Mouse (Mus musculus): ENCODE results near the gene Hagh. TPM values are rescaled to one million over a fixed set of nuclear protein-coding genes. Genes with fewer than 3 reads are reported as not detected.

Hagh gene
- polyA plus RNA-seq (2016; fragmentation: Nextera tagmentation; extraction: Ambion mirVana): 37.5 and 40.0 TPM in 2 replicates

DNA sequence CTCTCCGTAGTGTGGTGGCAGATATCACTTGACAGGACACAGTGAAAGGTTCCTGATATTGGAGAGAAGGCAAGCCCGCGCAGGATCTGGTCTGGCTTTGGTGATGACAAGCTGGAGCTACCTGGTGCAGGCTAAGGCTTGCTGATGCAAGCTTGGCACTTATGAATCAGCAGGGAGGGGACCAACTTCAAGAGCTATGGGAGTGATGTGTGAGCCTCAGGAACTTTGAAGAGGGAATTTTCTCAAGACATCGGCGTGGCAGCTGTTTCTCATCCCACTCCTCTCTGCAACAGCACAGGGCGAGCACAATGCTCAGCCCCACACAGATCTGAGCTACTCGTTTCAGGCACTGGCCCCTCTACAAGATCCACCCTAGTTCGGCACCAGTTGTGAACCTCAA lies at the start of gene Hagh:
TSS of gene Hagh (plus strand) at position 302 of the 400 bp plus-strand sequence.
- Histone ChIP-seq H3K36me3 (no peaks in the 10 kb centered on the region), H3K27ac (no peak within 1 kb of the TSS), H3K4me3 (no peak within 1 kb of the TSS), H3K4me2 (replicated peaks) (no peak within 1 kb of the TSS), H3K27me3 (replicated peaks) (peaks cover 3% of the 10 kb centered on the region; the same call in 1 of the 2 replicates), H3K9me3 (no peaks in the 10 kb centered on the region), H3K9ac (no peak within 1 kb of the TSS), H3K4me1 (no peaks in the 10 kb centered on the region)
- no peak for ATAC-seq (ENCODE audit: low FRiP score, low read depth)
- WGBS: 71% methylated on average over 8 of the region's 8 CpGs

DNA sequence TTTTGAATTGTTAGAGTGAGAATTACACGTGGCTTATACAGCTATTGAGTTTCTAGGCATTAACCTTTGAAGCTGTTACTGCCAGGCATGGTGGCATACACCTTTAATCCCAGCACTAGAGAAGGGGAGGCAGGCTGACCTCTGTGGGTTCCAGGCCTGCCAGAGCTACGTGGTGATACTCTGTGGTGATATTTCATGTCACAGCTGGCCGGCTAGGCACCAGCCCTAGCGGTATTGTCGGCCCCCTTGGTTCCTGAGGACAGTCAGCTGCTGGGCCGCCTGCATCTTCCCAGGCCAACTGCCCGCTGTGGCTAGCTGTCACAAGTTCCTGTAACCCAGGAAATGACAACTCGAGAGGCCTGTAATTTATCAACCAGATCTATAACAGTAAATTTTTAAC lies 47.8 kb upstream of the Hagh start:
- no peak overlapping the region for H3K9ac ChIP-seq
- WGBS: 69% methylated on average over 8 of the region's 8 CpGs
- no peak overlapping the region for H3K4me3 ChIP-seq
- H3K36me3 ChIP-seq: no peaks in the 10 kb centered on the region
- no peak overlapping the region for H3K27ac ChIP-seq
- no peaks in the 10 kb centered on the region for H3K4me1 ChIP-seq
- no peak for ATAC-seq (ENCODE audit: low FRiP score, low read depth)
- H3K27me3 ChIP-seq (replicated peaks): no peaks in the 10 kb centered on the region
- H3K9me3 ChIP-seq: no peaks in the 10 kb centered on the region
- H3K4me2 ChIP-seq (replicated peaks): no peak overlapping the region

DNA sequence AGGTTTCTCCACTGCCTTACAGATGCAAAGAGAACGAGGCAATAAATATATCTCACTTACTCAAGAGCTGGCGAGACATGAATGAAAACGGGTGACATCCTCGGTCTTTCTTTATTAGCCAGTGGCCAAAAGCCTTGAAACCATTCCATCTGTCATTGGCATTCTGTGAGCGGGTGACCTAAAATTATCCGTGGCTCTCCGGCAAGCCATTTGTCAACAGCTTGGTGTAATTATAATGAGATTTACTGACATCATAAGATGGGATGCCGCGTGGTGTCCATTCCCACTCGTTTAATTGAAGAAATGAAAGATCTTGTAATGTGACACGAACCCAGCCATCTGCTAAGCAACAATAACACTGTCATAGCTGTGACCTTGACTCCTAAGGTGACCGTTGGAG lies 45.2 kb upstream of the Hagh start:
- Histone ChIP-seq H3K4me3 (no peak overlapping the region), H3K9ac (no peak overlapping the region), H3K4me1 (no peaks in the 10 kb centered on the region), H3K27me3 (replicated peaks) (0 out of 2 replicates have a peak, but pooled peaks cover 5% of the 10 kb centered on the region), H3K27ac (no peak overlapping the region), H3K4me2 (replicated peaks) (no peak overlapping the region), H3K36me3 (no peaks in the 10 kb centered on the region), H3K9me3 (no peaks in the 10 kb centered on the region)
- WGBS: 62% methylated on average over 12 of the region's 12 CpGs
- ATAC-seq (ENCODE audit: low FRiP score, low read depth): no peak

DNA sequence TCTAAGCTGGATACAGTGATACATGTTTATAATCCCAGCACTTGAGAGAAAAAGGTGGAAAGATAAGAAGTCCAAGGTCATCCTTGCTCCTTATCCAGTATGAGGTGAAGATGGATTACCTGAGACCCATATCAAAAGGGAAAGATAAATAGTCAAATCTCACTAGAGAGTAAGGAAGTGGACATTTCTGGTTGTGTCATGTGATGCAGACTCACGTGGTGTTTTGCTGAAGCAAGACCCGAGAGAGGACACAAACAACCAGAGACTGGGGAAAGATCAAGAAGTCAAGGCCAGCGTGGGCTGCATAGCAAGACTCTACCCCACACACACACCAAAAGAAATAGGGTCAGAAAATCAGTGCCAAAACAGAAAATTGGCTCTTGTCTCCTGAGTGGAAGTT lies 43.0 kb upstream of the Hagh start:
- H3K27me3 ChIP-seq (replicated peaks): 0 out of 2 replicates have a peak, but pooled peaks cover 5% of the 10 kb centered on the region
- ATAC-seq (ENCODE audit: low FRiP score, low read depth): no peak
- H3K4me2 ChIP-seq (replicated peaks): no peak overlapping the region
- no peak overlapping the region for H3K4me3 ChIP-seq
- WGBS: 80% methylated on average over 3 of the region's 3 CpGs
- no peak overlapping the region for H3K27ac ChIP-seq
- no peaks in the 10 kb centered on the region for H3K9me3 ChIP-seq
- no peaks in the 10 kb centered on the region for H3K4me1 ChIP-seq
- H3K36me3 ChIP-seq: no peaks in the 10 kb centered on the region
- H3K9ac ChIP-seq: no peak overlapping the region

DNA sequence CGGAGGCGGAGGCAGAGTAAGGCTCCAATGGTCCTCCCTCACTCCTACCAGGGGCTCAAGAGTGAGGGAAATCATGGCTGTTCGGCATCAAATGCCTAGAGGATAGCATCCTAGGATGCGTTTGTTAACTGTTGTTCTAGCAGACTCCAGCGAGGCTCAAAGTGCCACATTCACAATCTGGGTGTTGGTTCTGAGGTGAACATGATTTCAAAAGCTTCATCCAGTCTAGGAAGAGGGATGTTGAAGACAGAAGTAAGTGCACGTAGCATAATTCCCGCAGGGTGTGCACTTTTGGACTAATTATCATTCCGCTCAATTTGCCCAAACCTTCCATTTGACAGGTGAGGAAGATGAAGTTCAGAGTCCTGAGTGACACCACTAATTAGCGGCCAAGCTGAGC lies 41.7 kb upstream of the Hagh start:
- no peak overlapping the region for H3K9ac ChIP-seq
- WGBS: 67% methylated on average over 9 of the region's 9 CpGs
- no peak overlapping the region for H3K4me2 ChIP-seq (replicated peaks)
- no peaks in the 10 kb centered on the region for H3K36me3 ChIP-seq
- ATAC-seq (ENCODE audit: low FRiP score, low read depth): no peak
- H3K4me1 ChIP-seq: no peaks in the 10 kb centered on the region
- H3K27me3 ChIP-seq (replicated peaks): 0 out of 2 replicates have a peak, but pooled peaks cover 5% of the 10 kb centered on the region
- no peak overlapping the region for H3K27ac ChIP-seq
- no peaks in the 10 kb centered on the region for H3K9me3 ChIP-seq
- H3K4me3 ChIP-seq: no peak overlapping the region

DNA sequence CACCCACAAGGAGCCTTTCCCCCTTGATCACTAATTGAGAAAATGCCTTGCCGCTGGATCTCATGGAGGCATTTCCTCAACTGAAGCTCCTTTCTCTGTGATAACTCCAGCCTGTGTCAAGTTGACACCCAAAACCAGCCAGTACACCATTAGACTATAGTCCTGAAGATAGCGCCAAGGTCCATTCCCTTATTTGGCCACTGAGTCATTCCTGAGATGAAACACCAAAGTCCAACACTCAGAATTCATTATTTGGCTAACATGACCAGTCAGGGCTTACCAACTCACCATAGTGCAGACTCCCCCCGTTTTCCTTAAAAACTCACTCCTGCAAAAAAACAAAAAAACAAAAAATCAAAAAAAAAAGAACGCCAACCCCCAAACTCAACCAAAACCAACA lies 40.5 kb upstream of the Hagh start:
- Histone ChIP-seq H3K4me2 (replicated peaks) (no peak overlapping the region), H3K9ac (no peak overlapping the region), H3K4me3 (no peak overlapping the region), H3K9me3 (no peaks in the 10 kb centered on the region), H3K4me1 (peaks cover 7% of the 10 kb centered on the region), H3K36me3 (no peaks in the 10 kb centered on the region), H3K27ac (no peak overlapping the region), H3K27me3 (replicated peaks) (peaks cover 12% of the 10 kb centered on the region)
- 94% methylated on average over 4 of the region's 4 CpGs for WGBS
- no peak for ATAC-seq (ENCODE audit: low FRiP score, low read depth)

DNA sequence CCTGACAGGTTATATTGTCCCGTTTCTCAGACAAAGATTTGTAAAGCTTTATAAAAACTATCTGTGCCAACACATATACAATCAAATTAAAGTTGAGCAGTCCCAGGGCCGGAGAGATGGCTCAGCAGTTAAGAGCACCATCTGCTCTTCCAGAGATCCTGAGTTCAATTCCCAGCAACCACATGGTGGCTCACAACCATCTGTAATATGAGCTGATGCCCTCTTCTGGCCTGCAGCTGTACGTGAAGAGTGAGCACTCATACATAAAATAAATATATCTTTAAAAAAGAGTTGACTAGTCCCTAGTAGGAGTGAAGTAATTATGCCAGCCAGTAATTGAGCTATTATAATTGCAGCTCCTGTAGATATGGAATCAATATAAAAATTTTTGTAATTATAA lies 39.4 kb upstream of the Hagh start:
- Histone ChIP-seq H3K27me3 (replicated peaks) (peaks cover 21% of the 10 kb centered on the region), H3K4me1 (peaks cover 9% of the 10 kb centered on the region), H3K27ac (no peak overlapping the region), H3K4me2 (replicated peaks) (no peak overlapping the region), H3K36me3 (no peaks in the 10 kb centered on the region), H3K9ac (no peak overlapping the region), H3K4me3 (no peak overlapping the region), H3K9me3 (no peaks in the 10 kb centered on the region)
- no peak for ATAC-seq (ENCODE audit: low FRiP score, low read depth)
- WGBS: 48% methylated on average over 3 of the region's 3 CpGs

DNA sequence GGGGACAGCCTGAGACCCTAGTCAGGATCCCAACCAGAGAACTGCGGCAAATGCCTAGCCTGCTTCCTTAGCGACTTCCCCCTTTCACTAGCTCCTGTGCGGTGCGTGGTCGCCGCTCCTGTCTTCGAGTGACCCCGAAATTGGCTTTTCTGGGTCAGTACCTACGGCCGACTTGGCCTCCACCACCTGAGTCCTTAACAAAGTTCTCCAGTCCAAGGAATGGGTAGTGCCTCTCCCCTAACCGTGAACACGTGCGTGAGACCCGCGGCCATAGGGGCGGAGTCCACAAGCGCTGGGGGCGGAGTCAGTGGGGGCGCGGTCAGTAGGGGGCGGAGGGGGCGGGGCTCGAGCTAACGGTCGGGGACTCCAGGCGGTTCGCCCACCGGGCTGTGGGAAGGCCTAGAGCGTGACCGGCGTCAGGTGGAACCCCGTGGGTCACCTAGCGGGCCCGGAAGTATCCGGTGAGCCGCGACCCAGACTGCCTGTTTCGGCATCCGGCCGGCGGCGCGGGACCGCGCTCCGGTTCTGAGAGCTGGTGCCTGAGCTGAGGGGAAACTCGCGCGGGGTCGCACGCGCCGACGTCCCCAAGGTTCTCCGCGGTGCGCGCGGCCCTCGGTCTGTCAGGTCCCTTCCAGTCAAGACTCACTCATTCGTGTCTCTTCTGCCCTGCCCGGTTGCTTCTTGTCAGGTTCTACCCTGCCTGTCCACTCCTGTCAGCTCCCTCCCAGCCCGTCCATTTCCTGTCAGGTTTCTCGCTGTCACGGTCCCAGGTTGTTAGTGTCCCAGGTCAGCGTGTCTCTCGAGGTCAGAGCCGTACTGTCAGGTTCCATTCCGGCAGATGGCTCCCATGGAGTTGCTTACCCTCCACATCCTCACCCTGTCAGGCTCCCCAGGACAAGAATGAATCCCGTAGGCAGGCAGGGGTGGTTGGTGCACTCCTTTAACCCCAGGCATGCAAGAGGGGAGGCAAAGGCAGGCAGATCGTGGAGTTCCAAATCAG lies 35.7 kb upstream of the Hagh start, which contains the start of gene Meiob:
TSS of gene Meiob (plus strand) at position 338 of the 1,000 bp plus-strand sequence.
- Histone ChIP-seq H3K27ac (no peak within 1 kb of the TSS), H3K4me1 (peaks cover 9% of the 10 kb centered on the region), H3K4me2 (replicated peaks) (peak within 1 kb of the TSS; percentile 95), H3K27me3 (replicated peaks) (peaks cover 37% of the 10 kb centered on the region), H3K4me3 (peak within 1 kb of the TSS; percentile 64), H3K9me3 (no peaks in the 10 kb centered on the region), H3K36me3 (no peaks in the 10 kb centered on the region), H3K9ac (peak within 1 kb of the TSS; percentile 64)
- WGBS: under 1% methylated on average over 71 of the region's 71 CpGs
- peak; percentile 70 for ATAC-seq (ENCODE audit: low FRiP score, low read depth)

DNA sequence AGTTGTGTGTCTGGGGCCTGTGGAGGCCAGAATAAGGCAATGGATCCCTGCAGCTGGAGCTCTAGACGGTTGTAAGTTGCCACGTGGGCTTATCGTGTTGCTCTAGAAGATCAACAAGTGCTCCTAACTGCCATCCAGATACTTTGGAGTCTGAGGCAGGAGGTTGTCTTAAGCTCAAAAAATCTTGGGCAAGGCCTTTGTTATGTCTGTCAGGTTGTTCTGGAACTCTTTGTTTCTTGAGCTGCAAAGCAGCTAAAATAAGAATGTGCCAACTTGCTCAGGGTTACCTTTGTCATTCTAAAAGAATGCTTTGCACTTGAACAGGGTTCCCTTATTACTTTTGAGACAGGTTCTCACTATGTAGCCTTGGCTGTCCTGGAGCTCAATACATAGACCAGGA lies 28.7 kb upstream of the Hagh start:
- H3K4me3 ChIP-seq: no peak overlapping the region
- H3K4me2 ChIP-seq (replicated peaks): no peak overlapping the region
- H3K9ac ChIP-seq: no peak overlapping the region
- peaks cover 14% of the 10 kb centered on the region for H3K27me3 ChIP-seq (replicated peaks)
- H3K27ac ChIP-seq: no peak overlapping the region
- no peaks in the 10 kb centered on the region for H3K4me1 ChIP-seq
- H3K9me3 ChIP-seq: no peaks in the 10 kb centered on the region
- H3K36me3 ChIP-seq: no peaks in the 10 kb centered on the region
- ATAC-seq (ENCODE audit: low FRiP score, low read depth): no peak
- WGBS: 78% methylated on average over 3 of the region's 3 CpGs

DNA sequence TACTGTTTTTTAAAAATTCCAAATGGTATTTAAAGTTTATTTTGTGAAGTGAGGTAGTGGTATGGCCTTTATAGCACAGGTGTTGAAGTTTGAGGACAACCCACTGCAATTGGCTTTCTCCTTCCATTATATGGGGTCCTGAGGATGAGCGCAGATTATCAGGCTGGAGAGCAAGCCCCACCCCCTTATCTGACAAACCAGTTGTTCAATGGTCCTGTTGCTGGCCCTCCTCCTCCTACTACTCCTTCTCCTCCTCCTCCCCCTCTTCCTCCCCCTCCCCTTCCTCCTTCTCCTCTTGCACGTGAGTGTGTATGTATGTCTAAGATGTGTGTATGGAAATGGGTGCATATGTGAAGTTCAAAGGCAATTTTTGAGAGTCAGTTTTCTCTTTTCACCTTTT lies 27.7 kb upstream of the Hagh start:
- Histone ChIP-seq H3K4me1 (no peaks in the 10 kb centered on the region), H3K27me3 (replicated peaks) (peaks cover 7% of the 10 kb centered on the region; the same call in 1 of the 2 replicates), H3K27ac (no peak overlapping the region), H3K9me3 (no peaks in the 10 kb centered on the region), H3K4me2 (replicated peaks) (no peak overlapping the region), H3K36me3 (no peaks in the 10 kb centered on the region), H3K4me3 (no peak overlapping the region), H3K9ac (no peak overlapping the region)
- ATAC-seq (ENCODE audit: low FRiP score, low read depth): no peak
- 33% methylated on average over 2 of the region's 2 CpGs for WGBS

DNA sequence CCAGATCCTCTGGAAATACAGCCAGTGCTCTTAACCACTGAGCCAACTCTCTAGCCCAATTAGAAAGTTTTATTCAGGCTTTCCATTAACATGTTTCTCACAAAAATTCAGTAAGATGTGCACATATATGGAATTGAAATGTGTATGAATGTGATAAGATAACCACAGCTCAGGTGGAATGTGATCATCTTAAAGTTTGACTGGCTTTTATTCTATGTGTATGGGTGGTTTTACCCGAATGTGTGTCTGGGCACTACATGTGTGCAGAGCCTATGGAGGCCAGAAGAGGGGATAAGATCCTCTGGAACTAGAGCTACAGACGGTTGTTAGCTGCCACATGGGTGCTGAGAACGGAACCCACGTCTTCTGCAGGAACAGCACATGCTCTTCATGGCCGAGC lies 24.7 kb upstream of the Hagh start:
- Histone ChIP-seq H3K4me2 (replicated peaks) (no peak overlapping the region), H3K36me3 (no peaks in the 10 kb centered on the region), H3K9me3 (no peaks in the 10 kb centered on the region), H3K27me3 (replicated peaks) (no peaks in the 10 kb centered on the region), H3K9ac (no peak overlapping the region), H3K4me3 (no peak overlapping the region), H3K4me1 (no peaks in the 10 kb centered on the region), H3K27ac (no peak overlapping the region)
- no peak for ATAC-seq (ENCODE audit: low FRiP score, low read depth)
- WGBS: 85% methylated on average over 5 of the region's 5 CpGs

DNA sequence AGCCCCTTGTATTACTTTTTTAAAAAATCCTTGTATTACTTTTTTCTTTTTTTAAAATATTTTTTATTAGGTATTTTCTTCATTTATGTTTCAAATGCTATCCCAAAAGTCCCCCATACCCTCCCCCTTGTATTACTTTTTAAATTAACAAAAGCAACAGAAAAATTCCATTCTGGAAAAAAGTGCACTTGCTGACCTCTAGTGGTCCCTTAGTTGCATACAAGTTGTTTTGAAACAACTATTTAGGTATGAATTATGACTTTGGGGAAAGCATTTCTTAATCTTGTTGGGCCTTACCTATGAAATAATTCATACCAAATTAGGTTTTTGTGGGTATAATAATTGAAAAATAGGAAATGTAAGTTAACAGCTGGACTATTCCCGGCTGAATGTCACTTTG lies 22.4 kb upstream of the Hagh start:
- no peak for ATAC-seq (ENCODE audit: low FRiP score, low read depth)
- Histone ChIP-seq H3K27me3 (replicated peaks) (no peaks in the 10 kb centered on the region), H3K27ac (no peak overlapping the region), H3K36me3 (no peaks in the 10 kb centered on the region), H3K4me1 (no peaks in the 10 kb centered on the region), H3K9ac (no peak overlapping the region), H3K4me3 (no peak overlapping the region), H3K4me2 (replicated peaks) (no peak overlapping the region), H3K9me3 (no peaks in the 10 kb centered on the region)
- WGBS: 52% methylated on average over 1 of the region's 1 CpGs

All from neural tube, embryonic 12.5 days (tissue).